Mouse (Mus musculus): Measurements from ENCODE around the gene Foxo4.

Foxo4 gene

GRCm38 (mm10) chrX:101253952-101254729 is at the start of gene Foxo4:
Foxo4 (plus strand) TSS chrX:101254528.
- peak; percentile 76 for DNase-seq

DNA sequence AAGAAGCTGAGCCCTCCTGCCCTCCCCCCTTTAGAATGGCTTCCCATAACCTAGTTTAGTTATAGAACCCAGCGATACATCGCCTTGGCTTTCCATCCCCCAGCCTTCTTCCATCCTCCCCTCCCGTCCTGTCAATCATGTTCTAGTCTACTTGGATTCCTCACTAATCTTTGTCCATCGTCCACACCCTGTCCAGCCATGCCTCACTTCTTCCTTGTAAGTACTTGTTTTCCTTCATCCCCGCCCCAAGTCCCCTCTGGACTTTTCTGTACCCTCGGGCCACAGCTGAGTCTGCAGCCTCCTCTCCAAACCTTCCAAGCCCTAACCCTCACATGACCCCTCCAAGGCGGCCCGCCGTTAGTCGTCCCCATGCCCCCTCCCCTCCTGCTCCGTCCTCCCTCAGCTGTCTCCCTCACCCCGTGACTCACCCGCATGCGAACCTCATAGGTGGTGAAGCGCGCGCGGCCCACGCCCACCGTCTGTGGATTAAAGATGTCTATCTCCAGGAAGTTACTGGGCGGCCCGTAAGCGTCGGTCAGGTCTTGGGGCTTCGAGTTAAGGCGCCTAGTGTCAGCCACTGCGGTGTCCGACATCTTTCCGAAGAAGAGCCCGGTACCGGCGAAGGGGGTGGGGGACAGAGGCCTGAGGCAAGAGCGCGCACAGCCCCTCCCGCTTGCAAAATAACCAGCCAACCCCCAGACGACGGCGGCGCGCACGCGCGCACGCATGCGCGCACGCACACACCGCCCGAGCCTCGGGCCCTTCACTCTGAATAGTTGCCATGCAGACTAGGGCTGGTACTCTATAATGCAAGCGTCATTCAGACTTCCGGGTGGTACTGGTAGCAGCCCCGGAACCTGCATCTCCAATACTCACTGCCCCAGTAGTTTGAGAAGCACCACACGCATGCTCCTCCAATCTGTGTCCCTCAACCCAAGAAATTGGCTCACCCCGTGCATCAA is 32.2 kb upstream of the Foxo4 start, which contains the start of gene Snx12:
Gene Snx12, minus strand, starts transcription at position 730 of the 962 bp plus-strand sequence.
- DNase-seq = peak; percentile 78

GRCm38 (mm10) chrX:101222796-101223162 is 31.5 kb upstream of the Foxo4 start:
- no peak for DNase-seq

- DNase-seq = no peak
These were observed 9.3 kb upstream of the Foxo4 start for GRCm38 (mm10) chrX:101245011-101245410.

- no peak for DNase-seq
These were observed 412 bp downstream of the Foxo4 start for GRCm38 (mm10) chrX:101254740-101255139.

- no peak for DNase-seq
These were observed 2.3 kb downstream of the Foxo4 start for GRCm38 (mm10) chrX:101256603-101257002.

DNA sequence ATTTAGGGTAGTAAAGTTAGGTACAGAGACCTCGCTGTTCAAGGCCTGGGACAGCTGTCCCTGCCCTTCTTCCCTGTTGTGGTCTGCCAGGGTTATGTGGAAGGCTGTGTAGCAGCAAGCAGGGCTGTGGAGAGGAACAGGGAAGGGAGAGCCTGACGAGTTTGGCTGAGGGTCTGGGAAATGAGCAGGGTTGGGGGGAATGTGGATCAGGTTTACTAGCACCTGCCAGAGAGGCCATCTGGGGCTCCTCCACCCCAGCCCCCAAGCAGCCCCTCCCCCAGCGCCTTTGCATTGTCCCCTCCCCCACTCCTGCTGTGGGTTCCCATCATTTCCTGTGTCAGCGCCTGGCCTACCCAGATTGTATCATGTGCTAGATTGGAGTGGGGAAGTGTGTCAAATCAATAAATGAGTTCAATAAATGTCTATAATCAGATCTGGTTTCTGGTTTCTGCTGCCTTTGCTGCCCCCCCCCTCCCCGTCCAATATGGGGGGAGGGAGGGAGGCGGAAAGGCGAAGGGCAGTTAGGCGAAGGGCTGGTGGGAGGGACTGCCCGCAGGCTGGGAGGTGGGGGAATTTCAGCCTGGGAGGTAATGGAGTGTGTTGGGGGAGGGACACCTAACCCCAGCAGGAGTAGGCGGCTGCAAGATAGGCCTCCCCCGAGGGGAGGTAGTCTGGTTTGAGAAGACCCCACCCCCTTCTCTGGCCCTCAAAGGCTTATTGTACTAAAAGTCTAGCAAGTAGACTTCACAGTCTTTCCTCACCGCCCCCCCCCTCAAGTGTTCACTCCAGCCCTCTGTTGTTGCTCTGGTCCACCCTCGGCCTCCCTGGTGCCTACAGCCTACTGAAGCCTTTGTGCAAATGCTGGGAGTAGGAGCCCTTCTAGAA is 6.4 kb downstream of the Foxo4 start:
- DNase-seq = no peak

DNA sequence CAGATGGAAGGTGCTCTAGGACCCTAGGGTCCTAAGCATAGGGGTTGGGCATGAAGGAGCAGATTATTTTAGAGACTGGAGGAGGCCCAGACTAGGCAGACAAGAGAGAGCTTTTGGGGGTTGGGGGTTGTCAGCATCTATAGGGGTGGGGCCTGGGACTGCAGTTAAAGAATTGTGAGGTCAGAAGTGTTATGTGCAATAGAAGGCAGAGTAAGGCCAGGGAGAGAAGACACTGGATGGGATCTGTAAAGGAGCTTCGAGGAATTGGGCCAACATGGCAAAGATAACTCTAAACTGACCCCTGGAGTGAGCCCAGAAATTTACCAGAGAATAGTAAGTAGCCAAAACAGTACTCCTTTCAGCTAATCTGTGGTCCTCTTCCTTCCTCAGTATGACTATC is 9.6 kb downstream of the Foxo4 start, which contains the start of gene Gm614:
Gene Gm614, minus strand, starts transcription at position 101 of the 400 bp plus-strand sequence.
- no peak for DNase-seq

DNA sequence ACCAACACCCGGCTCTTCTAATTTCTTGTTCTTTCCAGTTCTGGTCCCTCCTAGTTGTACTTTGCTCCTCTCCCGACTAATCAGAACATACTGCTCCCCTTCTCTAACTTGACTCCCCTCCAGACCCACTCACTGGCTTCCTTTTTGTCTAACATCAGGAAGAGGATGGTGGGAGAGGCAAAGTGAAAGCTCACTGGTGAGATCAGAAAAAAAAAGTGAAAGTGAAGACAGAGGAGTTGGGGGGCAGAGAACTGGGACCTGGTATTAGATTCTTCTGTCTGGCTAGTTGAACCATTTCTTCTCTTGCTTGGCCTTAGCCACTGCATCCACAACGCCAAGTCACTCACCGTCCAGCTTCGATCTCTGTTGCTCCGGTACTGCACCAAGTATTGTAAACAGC is 12.3 kb downstream of the Foxo4 start:
- no peak for DNase-seq

DNA sequence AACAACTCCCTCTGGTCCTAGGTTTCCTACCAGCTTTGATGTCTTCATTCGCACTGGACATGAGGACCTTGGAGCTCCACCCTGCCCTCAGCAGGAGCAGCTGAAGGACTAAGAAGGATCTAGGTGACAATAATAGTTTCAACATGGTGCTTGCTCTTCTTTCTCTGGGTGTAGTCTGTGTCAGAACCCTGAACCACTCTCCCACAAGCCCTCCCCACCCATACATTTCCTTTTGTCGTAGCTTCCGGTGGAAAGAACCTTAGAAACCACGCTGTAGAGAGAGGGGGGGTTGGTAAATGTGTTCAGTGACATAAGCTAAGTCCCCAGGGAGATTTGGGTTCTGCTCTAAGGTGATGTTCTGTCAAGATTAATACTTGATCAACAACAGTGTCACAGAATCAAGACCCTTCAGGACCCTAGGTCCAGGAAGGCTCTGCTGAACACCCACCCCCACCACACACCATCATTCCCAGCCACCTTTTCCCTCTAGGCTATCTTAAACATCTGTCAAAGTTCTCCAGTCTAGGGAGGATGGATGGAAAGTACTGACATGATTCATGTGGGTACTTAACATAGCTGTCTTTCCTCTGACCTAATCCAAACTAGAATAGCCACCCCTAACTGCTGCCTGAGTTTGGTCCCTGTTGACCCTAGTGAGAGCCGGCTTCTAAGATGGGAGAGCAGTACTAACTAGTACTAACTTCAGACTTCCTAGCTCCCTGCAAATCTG is 13.9 kb downstream of the Foxo4 start, which contains the start of gene Il2rg:
Gene Il2rg, minus strand, starts transcription at position 231 of the 730 bp plus-strand sequence.
- DNase-seq = no peak

DNA sequence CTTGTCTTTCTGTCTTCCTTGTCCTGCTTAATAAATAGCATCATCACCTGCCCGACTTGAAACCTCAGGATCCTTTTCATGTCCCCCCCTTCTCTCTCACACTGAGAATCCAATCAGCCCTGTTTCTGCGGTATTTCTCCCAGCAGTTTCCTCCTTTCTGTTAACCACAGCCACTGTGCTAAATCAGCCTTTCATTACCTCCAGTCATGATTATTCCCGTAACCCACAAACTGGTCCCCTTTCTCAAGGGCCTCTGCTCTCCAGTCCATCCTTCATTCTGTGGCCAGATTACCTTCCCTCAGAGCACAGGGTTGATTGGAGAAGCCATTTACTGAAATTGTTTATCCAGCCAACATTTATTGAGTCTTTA is 14.4 kb downstream of the Foxo4 start, which contains the start of gene Gm20489:
Gene Gm20489, minus strand, starts transcription at position 269 of the 370 bp plus-strand sequence.
- no peak for DNase-seq

GRCm38 (mm10) chrX:101273410-101273809 is 19.1 kb downstream of the Foxo4 start:
- DNase-seq = no peak

- peak; percentile 73 for DNase-seq
These were observed 19.8 kb downstream of the Foxo4 start, which contains the start of gene Med12 for GRCm38 (mm10) chrX:101273875-101274738. Med12 (plus strand) TSS chrX:101274030.

DNA sequence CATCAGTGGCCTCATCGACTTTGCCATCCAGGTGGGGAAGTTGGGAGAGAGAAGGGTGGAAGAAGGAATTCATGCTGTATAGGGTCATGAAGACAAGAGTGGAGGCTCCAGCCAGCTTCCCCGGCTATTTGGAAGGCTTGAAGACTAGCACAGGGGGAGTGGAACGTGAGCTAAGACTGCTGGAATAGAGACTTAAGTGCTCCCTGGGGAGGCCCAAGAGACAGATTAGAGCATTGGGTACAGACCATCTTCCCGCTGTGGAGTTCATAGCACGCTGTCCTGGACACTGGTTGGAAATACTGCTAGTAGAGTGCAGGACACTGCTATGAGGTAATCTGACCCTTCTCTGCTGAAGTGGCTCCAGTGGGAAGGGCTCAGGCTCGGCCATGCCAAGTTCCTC is 28.5 kb downstream of the Foxo4 start:
- no peak for DNase-seq

DNA sequence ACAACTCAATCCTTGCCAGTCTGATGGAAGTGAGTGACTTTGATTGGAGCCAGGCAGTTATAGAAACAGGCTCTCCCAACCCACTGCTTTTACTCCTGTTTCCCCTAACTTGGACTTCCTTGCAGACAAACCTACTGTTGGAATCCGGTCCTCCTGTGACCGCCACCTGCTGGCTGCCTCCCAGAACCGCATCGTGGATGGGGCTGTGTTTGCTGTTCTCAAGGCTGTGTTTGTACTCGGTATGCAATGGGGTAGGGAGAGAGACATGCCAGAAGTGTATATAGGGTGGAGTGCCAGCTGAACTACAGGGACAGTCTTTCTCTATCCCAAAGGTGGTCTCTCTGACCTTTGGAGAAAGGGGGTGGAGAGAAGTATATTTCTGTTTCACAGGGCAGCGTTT is 31.2 kb downstream of the Foxo4 start:
- DNase-seq = peak; percentile 68

- DNase-seq = no peak
These were observed 31.8 kb downstream of the Foxo4 start for GRCm38 (mm10) chrX:101285953-101286670.

DNA sequence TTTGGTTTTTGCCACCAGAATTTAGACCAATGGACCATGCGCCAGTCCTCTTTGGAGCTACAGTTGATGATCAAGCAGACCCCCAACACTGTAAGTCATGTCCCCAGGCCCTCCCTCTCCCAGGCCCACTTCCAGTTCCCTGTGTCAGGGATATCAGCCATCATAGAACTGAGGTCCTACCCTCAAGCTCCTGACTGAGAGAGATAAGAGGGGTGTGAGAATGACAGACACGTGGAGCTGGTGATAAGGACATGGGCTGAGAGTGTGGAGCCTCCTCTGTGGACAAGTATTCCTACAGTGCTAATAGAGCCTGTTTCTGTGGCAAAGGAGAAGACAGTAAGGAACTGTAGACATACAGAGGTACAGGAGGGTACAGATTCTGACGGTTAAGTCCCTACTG is 33.2 kb downstream of the Foxo4 start:
- DNase-seq = no peak

GRCm38 (mm10) chrX:101288432-101288831 is 34.1 kb downstream of the Foxo4 start:
- no peak for DNase-seq

- no peak for DNase-seq
These were observed 34.7 kb downstream of the Foxo4 start for GRCm38 (mm10) chrX:101289037-101289436.

GRCm38 (mm10) chrX:101290111-101290510 is 35.8 kb downstream of the Foxo4 start:
- DNase-seq = no peak

All from right cerebral cortex, postnatal 4 days (tissue).